Mouse (Mus musculus): Measurements from ENCODE around the gene Camk1d.

Gene Camk1d

DNA sequence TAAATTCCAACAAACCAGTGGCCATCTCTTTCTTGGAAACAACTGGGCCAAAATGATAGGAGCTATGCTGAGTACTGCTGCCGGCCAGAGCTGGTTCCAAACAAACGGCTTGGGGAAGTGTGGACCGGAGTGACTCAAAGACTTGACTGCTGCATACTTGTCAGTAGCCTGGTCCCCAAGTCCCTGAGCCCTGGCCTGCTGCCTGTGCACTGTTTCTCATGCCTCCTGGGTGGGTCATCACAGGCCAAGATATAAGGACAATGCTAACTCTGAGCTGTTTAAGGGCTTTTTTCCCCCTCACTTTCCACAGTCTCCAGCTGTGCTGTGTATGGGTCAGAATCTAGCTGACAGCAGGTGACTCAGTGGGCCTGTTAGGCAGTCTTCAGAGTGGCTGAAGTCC is 409.2 kb downstream of the Camk1d start:
- peak; percentile 88 for DNase-seq

GRCm38 (mm10) chr2:5304451-5304850 is 409.9 kb downstream of the Camk1d start:
- DNase-seq = peak; percentile 61

DNA sequence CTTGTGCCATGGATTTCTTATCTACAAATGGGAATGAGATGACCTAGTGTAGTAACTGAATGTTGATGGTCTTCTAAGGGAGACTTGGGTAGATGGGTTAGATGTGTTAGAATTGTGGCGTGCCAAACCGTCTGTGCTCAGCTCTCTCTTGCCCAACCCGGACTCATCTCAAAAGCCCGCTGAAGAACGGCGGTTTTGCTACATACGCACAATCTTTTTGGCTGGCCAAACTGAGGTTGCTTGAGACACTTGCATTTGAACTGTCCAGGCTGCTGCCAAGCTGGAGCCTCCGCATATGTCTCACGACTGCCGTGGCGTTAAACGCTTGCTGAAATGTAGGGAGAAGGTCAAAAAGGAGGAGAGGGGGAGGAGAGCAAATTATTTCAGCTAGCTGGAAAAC is 413.0 kb downstream of the Camk1d start:
- peak; percentile 68 for DNase-seq

DNA sequence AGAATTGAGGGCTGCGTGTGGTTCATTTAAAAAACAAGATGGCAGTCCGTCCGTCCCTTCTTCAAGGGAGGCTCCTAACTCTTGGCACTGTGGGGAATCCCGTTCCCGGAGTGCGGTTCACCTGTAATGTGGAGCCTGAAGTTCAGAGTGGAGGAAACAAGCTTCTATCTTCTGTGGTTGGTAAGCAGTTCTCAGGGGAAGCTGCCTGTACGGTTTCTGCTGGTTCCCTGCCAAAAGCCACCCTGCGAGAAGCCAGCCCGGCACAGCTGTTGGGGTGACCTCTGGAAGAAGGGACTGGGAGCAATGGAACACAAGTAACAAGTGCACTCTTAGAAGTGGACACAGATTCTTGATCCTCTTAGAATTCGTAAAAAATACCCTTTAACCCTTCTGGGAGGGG is 416.2 kb downstream of the Camk1d start:
- DNase-seq = peak; percentile 89

- peak; percentile 79 for DNase-seq
Observed at GRCm38 (mm10) chr2:5296749-5297545, 417.4 kb downstream of the Camk1d start.

- DNase-seq = peak; percentile 33
Observed at GRCm38 (mm10) chr2:5295098-5295497, 419.2 kb downstream of the Camk1d start.

GRCm38 (mm10) chr2:5294451-5294850 is 419.9 kb downstream of the Camk1d start:
- DNase-seq = peak; percentile 85

DNA sequence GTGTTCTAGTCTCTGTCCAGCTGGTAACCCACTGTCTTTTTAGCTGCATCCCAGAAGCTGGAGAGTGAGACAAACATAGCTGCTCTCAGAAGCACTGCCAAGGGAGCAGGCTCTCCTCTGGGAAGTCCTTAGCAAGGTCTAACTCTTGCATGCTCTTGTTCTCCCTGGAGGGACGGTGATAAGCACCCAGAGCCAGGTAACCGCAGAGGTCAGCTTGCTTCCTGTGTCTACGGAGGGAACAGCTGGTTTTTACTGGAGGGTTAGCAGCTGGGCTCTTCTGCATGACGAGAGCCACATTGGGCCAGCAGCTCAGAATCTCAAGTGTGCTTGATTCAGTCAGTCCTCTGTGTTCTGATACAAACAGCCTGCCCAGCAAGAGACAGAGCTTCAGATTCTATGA is 425.7 kb downstream of the Camk1d start:
- peak; percentile 63 for DNase-seq

GRCm38 (mm10) chr2:5287044-5287380 is 427.3 kb downstream of the Camk1d start:
- DNase-seq = peak; percentile 83

DNA sequence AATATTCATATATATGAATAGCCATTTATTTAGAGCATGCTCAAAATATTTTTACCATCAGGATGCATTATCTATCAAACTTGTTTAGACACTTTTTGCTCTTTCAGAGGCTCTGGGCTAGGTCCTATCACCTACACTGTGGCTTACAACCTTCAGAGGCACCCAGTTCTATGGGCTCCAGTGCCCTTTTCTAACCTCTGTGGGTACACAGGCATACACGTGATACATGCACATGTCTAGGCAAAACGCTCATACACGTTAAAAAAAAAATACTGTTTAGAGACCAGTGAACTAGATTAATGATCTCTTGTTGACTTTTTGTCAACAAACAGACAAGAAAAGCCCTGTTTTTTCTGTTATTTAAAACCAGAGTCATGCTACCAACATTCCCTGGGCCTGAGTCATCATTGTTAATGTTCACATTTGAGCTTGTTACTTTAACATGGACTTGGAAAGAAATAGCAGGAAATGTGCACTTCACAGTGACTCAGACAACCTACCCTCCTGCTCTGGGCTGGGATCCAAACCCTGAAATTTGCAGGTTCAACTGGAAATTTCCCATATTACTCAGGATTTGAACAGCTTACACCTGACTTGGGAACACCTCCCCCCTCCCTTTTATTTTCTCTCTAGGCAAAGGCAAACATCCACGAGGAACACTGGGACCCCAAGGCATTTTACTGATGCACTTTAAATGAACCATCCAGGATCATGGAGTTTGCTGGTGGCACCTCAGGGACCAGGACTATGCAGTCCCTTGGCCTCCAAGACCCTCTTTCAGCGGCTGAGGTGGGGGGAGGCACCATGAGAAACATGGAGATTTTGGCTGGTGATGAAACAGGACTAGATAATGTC is 427.9 kb downstream of the Camk1d start:
- peak; percentile 69 for DNase-seq

DNA sequence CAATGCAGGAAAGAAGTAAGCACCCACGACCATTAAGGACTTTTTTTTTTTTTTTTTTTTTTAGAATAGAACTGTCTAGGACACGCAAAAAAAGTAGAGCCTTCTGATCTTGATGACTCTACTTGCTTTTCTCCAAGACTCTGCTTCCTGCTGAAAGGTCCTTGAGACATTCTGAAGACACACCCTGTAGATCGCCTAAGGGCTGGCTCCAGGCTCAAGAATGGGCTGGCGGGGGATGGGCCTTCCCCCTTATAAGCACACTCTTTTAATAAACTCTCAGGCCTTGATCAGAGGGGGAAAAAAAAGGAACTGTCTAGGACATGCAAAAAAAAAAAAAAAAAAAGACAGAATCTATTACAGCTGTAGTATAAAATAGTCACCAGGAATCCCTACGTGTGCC is 430.0 kb downstream of the Camk1d start:
- DNase-seq = peak; percentile 49

DNA sequence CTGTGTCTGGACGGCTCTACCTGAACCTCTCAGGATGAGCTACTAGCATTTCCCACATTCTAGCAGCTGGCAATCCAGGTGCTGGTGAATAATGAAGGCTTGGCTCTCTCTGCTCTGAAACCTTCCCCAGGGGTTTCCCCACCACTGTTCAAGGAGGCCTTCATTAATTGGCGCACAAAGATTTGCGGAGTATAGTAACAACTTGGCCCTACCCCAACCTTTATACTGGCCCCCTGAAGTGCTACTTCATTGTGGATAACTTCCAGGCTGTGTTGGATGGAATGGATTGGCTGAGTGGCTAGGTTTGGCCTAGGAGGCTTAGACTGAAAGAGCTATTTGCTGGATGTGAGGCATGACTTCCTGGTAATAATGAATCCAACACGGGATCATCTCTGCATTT is 431.7 kb downstream of the Camk1d start:
- peak; percentile 51 for DNase-seq

GRCm38 (mm10) chr2:5267980-5268379 is 446.3 kb downstream of the Camk1d start:
- DNase-seq = no peak

- DNase-seq = no peak
Observed at GRCm38 (mm10) chr2:5262279-5262678, 452.0 kb downstream of the Camk1d start.

GRCm38 (mm10) chr2:5258250-5258649 is 456.1 kb downstream of the Camk1d start:
- no peak for DNase-seq

DNA sequence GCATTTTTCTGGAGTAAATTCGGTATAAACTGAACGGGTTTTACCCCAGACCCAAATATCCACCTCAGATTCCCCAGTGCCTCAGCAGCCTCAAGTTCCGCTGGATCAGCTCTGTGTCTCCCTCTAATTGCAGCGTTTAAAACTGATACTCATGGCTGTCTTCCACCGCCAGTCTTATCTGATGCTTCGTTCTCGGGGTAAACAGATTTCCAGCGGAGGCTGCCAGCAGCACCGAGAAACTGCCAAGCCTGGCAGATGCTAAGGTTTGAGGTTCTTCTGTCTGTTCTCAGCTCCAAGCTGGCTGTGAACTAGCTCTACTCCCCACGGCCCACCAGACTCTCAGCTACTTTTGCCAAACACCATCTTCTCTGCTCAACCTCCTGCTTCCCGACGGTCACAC is 464.3 kb downstream of the Camk1d start:
- DNase-seq = peak; percentile 96

- peak; percentile 41 for DNase-seq
Observed at GRCm38 (mm10) chr2:5249199-5249598, 465.1 kb downstream of the Camk1d start.

Measured in heart, adult 11 months (tissue).